Mouse (Mus musculus): ENCODE results near the gene Zfp568.

GRCm38 (mm10) chr7:29981455-29981854 is 2.3 kb upstream of the Zfp568 start:
- no peak for TF ChIP-seq GATA1 (IDR thresholded peaks at IDR 0.05; ENCODE audit: low read length)
- no peak for TF ChIP-seq TAL1 (IDR thresholded peaks at IDR 0.05; ENCODE audit: low read length)
